Mouse (Mus musculus): Measurements from ENCODE around the gene Tpgs1.

- TF ChIP-seq CTCF (IDR thresholded peaks at IDR 0.05; ENCODE audit: low read depth, low read length) (no peak), POLR2A (IDR thresholded peaks at IDR 0.05; ENCODE audit: borderline replicate concordance, low read depth, low read length) (no peak)
Measured at GRCm38 (mm10) chr10:79658829-79659228, 10.3 kb upstream of the Tpgs1 start.
